Mouse (Mus musculus) heart, adult 9 months (tissue): ENCODE data around the gene Tpt1.

ENCODE experiments used
- DNase-seq, 2 experiments: peaks; one replicate each; pipeline ENCODE4 v3.0.0; 2022; ENCODE audit warnings: low spot score in 2 of 2

Tpt1 gene

GRCm38 (mm10) chr14:75876320-75877043, 31.6 kb downstream of the Tpt1 start:
- DNase-seq, result peak; percentile 32 to 62

- DNase-seq, result no peak
Measured at GRCm38 (mm10) chr14:75877297-75877696, 32.4 kb downstream of the Tpt1 start.

GRCm38 (mm10) chr14:75878980-75879379, 34.1 kb downstream of the Tpt1 start:
- DNase-seq, result no peak

GRCm38 (mm10) chr14:75881856-75882255, 37.0 kb downstream of the Tpt1 start:
- no peak for DNase-seq

- no peak for DNase-seq
Measured at GRCm38 (mm10) chr14:75883330-75883729, 38.4 kb downstream of the Tpt1 start.

GRCm38 (mm10) chr14:75883873-75884272, 39.0 kb downstream of the Tpt1 start:
- DNase-seq, result no peak

GRCm38 (mm10) chr14:75892118-75892517, 47.2 kb downstream of the Tpt1 start:
- DNase-seq, result no peak
